Mouse (Mus musculus): Measurements from ENCODE around the gene Ttc27.

Gene Ttc27

GRCm38 (mm10) chr17:74752906-74753627 lies 35.5 kb downstream of the Ttc27 start:
- no peak for DNase-seq (ENCODE audit: extremely low spot score, low spot score)

- no peak for DNase-seq (ENCODE audit: extremely low spot score, low spot score)
These were observed 36.1 kb downstream of the Ttc27 start for GRCm38 (mm10) chr17:74753628-74754104.

GRCm38 (mm10) chr17:74754369-74755118 lies 37.0 kb downstream of the Ttc27 start:
- no peak for DNase-seq (ENCODE audit: extremely low spot score, low spot score)

GRCm38 (mm10) chr17:74769390-74769811 lies 51.9 kb downstream of the Ttc27 start:
- DNase-seq (ENCODE audit: extremely low spot score, low spot score), result no peak

- no peak for DNase-seq (ENCODE audit: extremely low spot score, low spot score)
These were observed 54.8 kb downstream of the Ttc27 start for GRCm38 (mm10) chr17:74772364-74772763.

GRCm38 (mm10) chr17:74773556-74773955 lies 56.0 kb downstream of the Ttc27 start:
- no peak for DNase-seq (ENCODE audit: extremely low spot score, low spot score)

- no peak for DNase-seq (ENCODE audit: extremely low spot score, low spot score)
These were observed 62.6 kb downstream of the Ttc27 start for GRCm38 (mm10) chr17:74780133-74780532.

GRCm38 (mm10) chr17:74780627-74781026 lies 63.1 kb downstream of the Ttc27 start:
- no peak for DNase-seq (ENCODE audit: extremely low spot score, low spot score)

- no peak for DNase-seq (ENCODE audit: extremely low spot score, low spot score)
These were observed 64.4 kb downstream of the Ttc27 start for GRCm38 (mm10) chr17:74781911-74782310.

- no peak for DNase-seq (ENCODE audit: extremely low spot score, low spot score)
These were observed 68.1 kb downstream of the Ttc27 start for GRCm38 (mm10) chr17:74785586-74785985.

- no peak for DNase-seq (ENCODE audit: extremely low spot score, low spot score)
These were observed 68.7 kb downstream of the Ttc27 start for GRCm38 (mm10) chr17:74786198-74786734.

GRCm38 (mm10) chr17:74796023-74796699 lies 78.6 kb downstream of the Ttc27 start:
- DNase-seq (ENCODE audit: extremely low spot score, low spot score), result no peak

- DNase-seq (ENCODE audit: extremely low spot score, low spot score), result no peak
These were observed 82.3 kb downstream of the Ttc27 start for GRCm38 (mm10) chr17:74799865-74800264.

- no peak for DNase-seq (ENCODE audit: extremely low spot score, low spot score)
These were observed 85.2 kb downstream of the Ttc27 start for GRCm38 (mm10) chr17:74802765-74803164.

GRCm38 (mm10) chr17:74803835-74804234 lies 86.3 kb downstream of the Ttc27 start:
- DNase-seq (ENCODE audit: extremely low spot score, low spot score), result no peak

GRCm38 (mm10) chr17:74804321-74804930 lies 86.9 kb downstream of the Ttc27 start:
- DNase-seq (ENCODE audit: extremely low spot score, low spot score), result no peak

GRCm38 (mm10) chr17:74807509-74808248 lies 90.1 kb downstream of the Ttc27 start:
- DNase-seq (ENCODE audit: extremely low spot score, low spot score), result no peak

GRCm38 (mm10) chr17:74808330-74808729 lies 90.8 kb downstream of the Ttc27 start:
- no peak for DNase-seq (ENCODE audit: extremely low spot score, low spot score)

GRCm38 (mm10) chr17:74808901-74809300 lies 91.4 kb downstream of the Ttc27 start:
- DNase-seq (ENCODE audit: extremely low spot score, low spot score), result no peak

GRCm38 (mm10) chr17:74810892-74811625 lies 93.5 kb downstream of the Ttc27 start:
- DNase-seq (ENCODE audit: extremely low spot score, low spot score), result peak; percentile 33
